Mouse (Mus musculus): ENCODE measurements around the gene Tbl2. TPM values are rescaled to one million over a fixed set of nuclear protein-coding genes. Genes with fewer than 3 reads are reported as not detected.
A peak's percentile ranks its signal among the peaks of the same experiment; 100 is the strongest.

Tbl2 gene
- total RNA-seq, 2 experiments from 2014 or later, result 11.9 to 13.3 TPM

GRCm38 (mm10) chr5:135181776-135182175 lies 32.3 kb downstream of the Tbl2 start:
- DNase-seq, result no peak
- intact Hi-C loops (cut with DNase I; ENCODE audit: low total_unique reads), result loop anchor here (10.0 kb wide), 1 partner anchor 167 kb away; no protein-coding TSS in a partner anchor

- no peak for DNase-seq
- intact Hi-C loops (cut with DNase I; ENCODE audit: low total_unique reads), result loop anchor here (10.0 kb wide), 1 partner anchor 168 kb away; no protein-coding TSS in a partner anchor
Observed at GRCm38 (mm10) chr5:135183131-135183861, 33.8 kb downstream of the Tbl2 start.

- intact Hi-C loops (cut with DNase I; ENCODE audit: low total_unique reads), result loop anchor here (10.0 kb wide), 1 partner anchor 170 kb away; no protein-coding TSS in a partner anchor
Observed at GRCm38 (mm10) chr5:135185016-135185415, 35.6 kb downstream of the Tbl2 start.

GRCm38 (mm10) chr5:135185596-135185995 lies 36.1 kb downstream of the Tbl2 start:
- DNase-seq, result no peak
- intact Hi-C loops (cut with DNase I; ENCODE audit: low total_unique reads), result loop anchor here (10.0 kb wide), 1 partner anchor 171 kb away; no protein-coding TSS in a partner anchor

More at GRCm38 (mm10) chr5:135185016-135185415, 35.6 kb downstream of the Tbl2 start:
- DNase-seq, result no peak

- intact Hi-C loops (cut with DNase I; ENCODE audit: low total_unique reads), result loop anchor here (10.0 kb wide), 1 partner anchor 171 kb away; no protein-coding TSS in a partner anchor
- DNase-seq, result no peak
Observed at GRCm38 (mm10) chr5:135186231-135186620, 36.8 kb downstream of the Tbl2 start.

GRCm38 (mm10) chr5:135186621-135187348 lies 37.3 kb downstream of the Tbl2 start, which contains the start of gene Baz1b:
Gene Baz1b (plus strand): TSS chr5:135187264.
- DNase-seq, result peak; percentile 99
- intact Hi-C loops (cut with DNase I; ENCODE audit: low total_unique reads), result loop anchor here (10.0 kb wide), 1 partner anchor 172 kb away; no protein-coding TSS in a partner anchor

- intact Hi-C loops (cut with DNase I; ENCODE audit: low total_unique reads), result loop anchor here (10.0 kb wide), 1 partner anchor 173 kb away; no protein-coding TSS in a partner anchor
- DNase-seq, result peak; percentile 36
Observed at GRCm38 (mm10) chr5:135187349-135188213, 38.1 kb downstream of the Tbl2 start.

GRCm38 (mm10) chr5:135188214-135188554 lies 38.7 kb downstream of the Tbl2 start:
- DNase-seq, result no peak
- intact Hi-C loops (cut with DNase I; ENCODE audit: low total_unique reads), result loop anchor here (10.0 kb wide), 1 partner anchor 173 kb away; no protein-coding TSS in a partner anchor

GRCm38 (mm10) chr5:135189281-135190022 lies 40.0 kb downstream of the Tbl2 start:
- no peak for DNase-seq
- intact Hi-C loops (cut with DNase I; ENCODE audit: low total_unique reads), result loop anchor here (5.0 to 10.0 kb wide), 2 partner anchors 72 to 175 kb away; no protein-coding TSS in a partner anchor

- peak; percentile 43 for DNase-seq
- intact Hi-C loops (cut with DNase I; ENCODE audit: low total_unique reads), result loop anchor here (5.0 kb wide), 1 partner anchor 74 kb away; no protein-coding TSS in a partner anchor
Observed at GRCm38 (mm10) chr5:135191620-135192019, 42.2 kb downstream of the Tbl2 start.

GRCm38 (mm10) chr5:135192431-135192830 lies 43.0 kb downstream of the Tbl2 start:
- no peak for DNase-seq
- intact Hi-C loops (cut with DNase I; ENCODE audit: low total_unique reads), result loop anchor here (5.0 kb wide), 1 partner anchor 75 kb away; no protein-coding TSS in a partner anchor

- no peak for DNase-seq
- intact Hi-C loops (cut with DNase I; ENCODE audit: low total_unique reads), result no loop called here
Observed at GRCm38 (mm10) chr5:135196367-135196766, 46.9 kb downstream of the Tbl2 start.

- no peak for DNase-seq
- intact Hi-C loops (cut with DNase I; ENCODE audit: low total_unique reads), result no loop called here
Observed at GRCm38 (mm10) chr5:135202763-135203162, 53.3 kb downstream of the Tbl2 start.

GRCm38 (mm10) chr5:135208197-135208596 lies 58.7 kb downstream of the Tbl2 start:
- intact Hi-C loops (cut with DNase I; ENCODE audit: low total_unique reads), result no loop called here
- DNase-seq, result no peak

Small RNA genes within 50 kb of the gene (microRNA-seq; reads per million reads assigned to microRNA genes)
- gene Gm25315, result 0 reads per million in 2 experiments

Other genes starting within 250 kb of the Tbl2 start
- gene Tmem270, start 242.9 kb upstream of the Tbl2 start, total RNA-seq (2021), result not detected
- gene Cldn13, start 234.1 kb upstream of the Tbl2 start, total RNA-seq (2021), result not detected
- 1 to 10 TPM; 4.9 to 6.2 TPM for gene Mettl27, start 217.3 kb upstream of the Tbl2 start, total RNA-seq (2021)
- not detected for gene Cldn4, start 202.7 kb upstream of the Tbl2 start, total RNA-seq (2021)
- under 1 TPM in 1 of 2 experiments, not detected in 1; 0.27 TPM for gene Cldn3, start 163.4 kb upstream of the Tbl2 start, total RNA-seq (2021)
- 10 to 100 TPM; 64.1 to 69.1 TPM for gene Abhd11, start 140.5 kb upstream of the Tbl2 start, total RNA-seq (2021)
- gene Stx1a, start 126.2 kb upstream of the Tbl2 start, total RNA-seq (2021), result 1 to 10 TPM; 1.4 to 1.5 TPM
- 10 to 100 TPM; 24.0 to 25.8 TPM for gene Dnajc30, start 85.5 kb upstream of the Tbl2 start, total RNA-seq (2021)
- 10 to 100 TPM; 24.7 to 33.0 TPM for gene Bud23, start 84.7 kb upstream of the Tbl2 start, total RNA-seq (2021)
- gene Vps37d, start 71.4 kb upstream of the Tbl2 start, total RNA-seq (2021), result 1 to 10 TPM in 1 of 2 experiments, under 1 TPM in 1; 0.84 to 1.7 TPM
- gene Mlxipl, start 59.8 kb upstream of the Tbl2 start, total RNA-seq (2021), result 10 to 100 TPM; 37.5 to 40.6 TPM
- gene Bcl7b, start 18.6 kb downstream of the Tbl2 start, total RNA-seq (2021), result 10 to 100 TPM; 24.7 to 25.3 TPM
- 10 to 100 TPM; 24.1 to 24.8 TPM for gene Baz1b, start 37.6 kb downstream of the Tbl2 start, total RNA-seq (2021)
- gene Fzd9, start 101.6 kb downstream of the Tbl2 start, total RNA-seq (2021), result 10 to 100 TPM in 1 of 2 experiments, 1 to 10 TPM in 1; 9.9 to 12.1 TPM
- gene Fkbp6, start 200.4 kb downstream of the Tbl2 start, total RNA-seq (2021), result not detected
- gene Trim50, start 203.6 kb downstream of the Tbl2 start, total RNA-seq (2021), result not detected
- gene Nsun5, start 220.3 kb downstream of the Tbl2 start, total RNA-seq (2021), result 1 to 10 TPM; 5.2 to 8.1 TPM
- gene Pom121, start 244.9 kb downstream of the Tbl2 start, total RNA-seq (2021), result 1 to 10 TPM; 7.8 to 9.3 TPM

Measured in gastrocnemius, postnatal 14 days (tissue).